Mouse (Mus musculus) left cerebral cortex, postnatal 4 days (tissue): ENCODE results near the gene Vipr2. TPM values are rescaled to one million over a fixed set of nuclear protein-coding genes. Genes with fewer than 3 reads are reported as not detected.

Source experiments
- DNase-seq: peaks from one replicate; pipeline ENCODE4 v3.0.0-alpha.2; 2022
- intact Hi-C: fragments of 180-260 bp; cut with DNase I; formaldehyde crosslinking; loops from one replicate; pipeline ENCODE4 v1.15.1; 2025
- total RNA-seq, 2 experiments: library from RNA; stranded (reverse); gene quantifications; 2 replicates each; pipeline ENCODE4 v1.2.3; 2021

The Vipr2 gene
- total RNA-seq, 2 experiments from 2014 or later: 2.3 to 2.8 TPM

DNA sequence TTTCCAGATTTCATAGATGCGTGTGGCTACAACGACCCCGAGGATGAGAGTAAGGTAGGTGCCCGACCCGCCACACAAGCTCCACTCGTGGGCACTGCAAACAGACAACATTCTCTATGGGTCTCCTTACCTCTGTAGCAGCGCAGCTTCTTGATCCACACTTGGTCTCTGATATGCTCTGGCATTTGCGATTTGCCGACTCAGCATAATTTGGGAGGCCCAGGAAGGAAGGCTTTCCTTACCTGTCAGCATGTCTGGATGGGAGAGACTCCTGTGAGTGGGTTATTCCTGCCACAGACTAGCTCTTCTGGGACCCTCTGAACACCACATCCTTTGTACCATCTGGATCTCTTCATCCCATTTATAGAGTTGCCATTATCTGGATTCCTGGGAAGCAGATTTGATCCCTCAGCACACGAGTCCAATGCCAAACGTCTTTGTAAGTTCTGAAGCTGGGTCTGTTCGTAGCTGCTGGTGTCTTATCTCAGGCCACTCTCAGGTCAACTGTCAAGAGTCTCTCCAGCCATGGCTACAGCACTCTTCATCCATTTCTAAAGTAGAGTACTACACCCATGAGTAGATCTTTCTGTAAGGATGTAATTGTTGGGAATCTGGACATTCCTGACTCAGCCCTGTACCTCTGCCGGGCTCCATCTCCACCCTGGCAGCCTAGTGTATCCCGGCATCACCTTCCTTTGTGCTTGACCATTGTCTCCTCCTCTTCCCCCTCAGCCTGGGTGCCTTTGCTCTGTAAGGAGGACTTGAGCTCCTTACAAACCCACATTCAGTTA lies 17.4 kb downstream of the Vipr2 start:
- intact Hi-C loops: no loop called here
- DNase-seq: no peak

DNA sequence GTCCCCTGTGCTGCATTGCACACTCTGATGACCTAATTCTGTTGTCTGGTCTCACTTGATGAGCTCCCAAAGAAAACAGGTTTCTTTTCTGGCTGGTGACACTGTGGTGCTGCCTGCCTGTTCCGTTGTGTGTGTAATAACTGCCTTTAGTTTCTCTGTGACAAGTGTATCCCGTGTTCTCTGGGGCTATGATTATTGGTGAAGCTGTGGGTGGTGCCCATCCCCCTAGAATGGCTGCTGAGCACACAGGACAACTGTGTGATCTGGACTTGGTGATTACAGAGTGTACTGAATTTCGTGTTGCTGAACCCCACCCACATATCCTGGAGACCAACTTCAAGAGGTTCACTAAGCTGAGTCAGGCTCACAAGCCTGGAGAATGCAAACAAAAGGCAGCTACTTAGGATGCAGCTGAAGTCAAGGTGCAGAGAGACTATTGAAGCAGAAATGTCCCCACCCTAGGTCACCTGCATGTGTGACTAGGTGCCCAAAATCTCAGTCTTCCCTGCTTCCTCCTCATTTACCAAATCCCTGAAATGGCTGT lies 18.9 kb downstream of the Vipr2 start:
- DNase-seq: no peak
- intact Hi-C loops: no loop called here

DNA sequence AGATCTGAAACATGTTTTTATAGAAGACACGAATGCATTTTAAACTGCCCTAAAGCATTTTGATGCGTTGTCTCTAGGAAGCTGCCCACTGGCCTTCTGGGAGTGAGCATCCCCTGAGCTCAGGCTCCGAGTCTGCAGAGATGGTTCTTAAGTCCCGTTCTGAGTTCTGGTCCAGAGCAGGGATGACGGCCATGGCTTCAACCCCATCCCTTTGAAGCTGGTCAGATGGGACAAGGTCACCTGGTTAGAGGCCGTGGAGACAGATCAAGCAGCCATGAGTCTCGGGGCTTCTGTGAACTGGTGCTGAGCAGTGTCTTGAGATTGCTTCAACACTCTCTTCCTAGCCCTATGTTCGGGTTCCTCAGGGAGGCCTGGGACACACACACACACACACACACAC lies 19.6 kb downstream of the Vipr2 start:
- no peak for DNase-seq
- intact Hi-C loops: no loop called here

DNA sequence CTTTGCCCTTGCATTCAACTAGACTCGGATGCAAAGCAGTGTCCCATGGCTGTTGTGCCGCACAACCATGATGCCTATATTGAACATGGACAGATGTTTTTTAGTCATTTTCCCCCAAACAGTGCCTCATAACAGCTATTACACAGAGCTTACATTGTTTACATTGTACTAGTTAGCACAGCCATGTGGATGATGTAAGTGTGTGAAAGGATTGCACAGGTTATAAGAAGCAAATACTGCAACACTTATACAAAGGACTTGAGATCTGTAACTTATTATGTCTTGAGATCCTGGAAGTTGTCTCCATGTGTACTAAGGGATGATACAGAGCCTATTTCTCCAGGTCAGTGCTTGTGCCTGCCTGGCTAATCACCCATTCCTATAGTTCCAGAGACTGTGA lies 24.4 kb downstream of the Vipr2 start:
- intact Hi-C loops: no loop called here
- no peak for DNase-seq

DNA sequence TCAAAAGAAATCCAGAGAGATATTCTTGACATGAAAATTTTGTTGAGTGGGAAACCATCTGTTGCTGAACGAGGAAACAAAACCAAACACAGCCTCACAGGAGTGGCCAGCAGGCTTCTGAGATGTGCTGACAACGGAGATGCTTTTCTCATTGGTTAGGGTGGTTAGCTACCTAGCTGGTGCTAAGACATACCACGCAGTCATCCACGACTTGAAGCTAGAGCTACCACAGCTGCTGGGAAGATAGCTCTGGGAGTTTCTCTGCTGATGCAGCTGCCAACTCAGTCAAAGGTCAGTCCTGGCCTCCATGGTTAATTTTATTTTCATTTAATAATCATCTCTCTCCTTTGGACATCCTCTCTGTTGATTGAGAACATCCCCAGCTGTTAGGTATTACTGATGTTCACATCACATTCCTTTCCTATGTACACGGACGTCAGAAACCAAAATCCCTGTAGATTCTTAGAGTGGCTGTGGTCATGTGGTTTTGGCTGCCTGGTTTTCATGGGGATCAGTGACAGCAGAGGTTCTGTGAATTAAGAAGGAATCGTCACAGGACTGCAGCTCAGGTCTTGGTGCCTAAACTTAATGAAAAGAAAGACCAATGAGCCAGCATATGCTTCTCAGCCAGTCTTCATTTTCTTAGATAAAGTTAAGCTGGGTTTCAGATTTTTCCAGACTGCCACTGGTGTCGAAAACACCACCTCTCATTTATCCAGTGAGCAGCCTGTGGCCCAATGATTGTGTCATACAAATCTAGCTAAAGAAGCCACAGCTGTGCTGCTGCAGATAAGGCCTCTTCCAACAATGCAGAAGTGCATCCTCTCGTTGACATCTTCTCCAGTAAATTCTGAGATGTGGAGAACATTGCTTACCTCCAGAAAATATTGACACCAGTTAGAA lies 32.2 kb downstream of the Vipr2 start:
- intact Hi-C loops: no loop called here
- DNase-seq: no peak

DNA sequence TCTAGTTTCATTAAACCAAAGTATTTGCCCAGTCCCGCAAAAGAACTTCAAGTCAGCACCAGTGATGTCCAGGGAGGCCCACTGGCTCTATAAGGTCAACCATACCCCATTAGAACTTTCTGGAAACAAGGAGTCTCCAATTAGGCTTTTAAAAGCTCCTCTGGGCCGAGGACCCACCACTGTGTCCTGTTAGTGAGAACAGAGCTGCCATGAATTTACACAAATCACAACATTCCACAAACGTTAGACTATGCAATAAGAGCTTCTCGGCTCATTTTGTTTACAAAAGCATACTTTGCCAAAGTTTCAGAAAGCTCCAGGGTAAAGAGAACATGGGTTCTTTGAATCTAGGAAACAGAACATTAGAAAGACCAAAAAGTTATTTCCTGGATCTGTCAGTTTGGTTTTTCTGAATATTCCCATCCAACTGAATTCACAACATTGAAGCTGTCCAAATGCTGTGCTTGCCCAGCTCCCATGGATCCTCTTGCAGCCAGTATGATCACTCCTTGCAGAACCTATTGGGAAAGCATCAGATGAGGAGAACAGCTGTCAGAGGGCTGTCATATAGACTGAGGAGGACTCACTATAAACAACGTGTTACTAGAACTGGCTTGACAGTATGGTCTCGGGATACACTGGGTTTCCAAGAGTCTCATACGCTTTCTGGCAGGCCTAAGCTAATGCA lies 33.6 kb downstream of the Vipr2 start:
- DNase-seq: no peak
- intact Hi-C loops: no loop called here

DNA sequence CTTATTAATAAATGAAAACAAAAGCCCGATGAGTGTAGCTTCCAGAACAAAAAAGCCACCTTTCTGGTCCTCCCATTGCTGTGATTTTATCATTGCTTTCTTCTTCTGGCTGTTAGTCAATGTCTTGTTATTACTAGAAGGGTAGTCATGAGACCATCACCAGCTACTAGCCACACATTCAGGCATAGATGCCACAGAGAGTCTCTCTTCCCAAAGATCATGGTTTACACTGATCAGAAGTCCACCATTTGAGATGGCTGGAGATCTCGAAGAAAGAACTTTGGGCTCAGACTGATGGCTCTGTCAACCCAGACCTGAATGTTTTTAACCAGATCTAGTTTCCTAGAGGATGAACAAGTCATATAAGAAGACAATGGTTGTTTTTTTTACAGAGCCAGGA lies 38.3 kb downstream of the Vipr2 start:
- intact Hi-C loops: no loop called here

DNA sequence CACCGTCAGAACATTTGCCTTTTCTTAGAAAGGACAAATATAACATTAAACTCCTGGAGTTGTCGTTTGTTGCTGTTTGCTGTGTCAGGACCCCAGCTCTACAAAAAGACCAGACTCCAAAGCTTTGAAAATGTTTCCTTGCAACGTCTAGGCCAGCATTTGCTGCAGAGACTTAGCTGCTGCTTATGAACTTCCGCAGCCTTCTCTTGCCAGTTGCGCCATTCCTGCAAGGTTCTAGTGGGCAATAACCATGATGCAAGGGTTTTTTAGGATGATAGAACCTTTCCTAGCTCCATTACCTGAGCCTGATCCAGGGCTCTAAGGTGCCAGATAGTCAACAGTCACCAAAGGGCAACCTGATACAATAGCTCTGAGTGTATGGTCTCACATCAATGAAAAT lies 38.9 kb downstream of the Vipr2 start:
- DNase-seq: no peak
- intact Hi-C loops: no loop called here

More for the DNA sequence above, 38.3 kb downstream of the Vipr2 start:
- no peak for DNase-seq

DNA sequence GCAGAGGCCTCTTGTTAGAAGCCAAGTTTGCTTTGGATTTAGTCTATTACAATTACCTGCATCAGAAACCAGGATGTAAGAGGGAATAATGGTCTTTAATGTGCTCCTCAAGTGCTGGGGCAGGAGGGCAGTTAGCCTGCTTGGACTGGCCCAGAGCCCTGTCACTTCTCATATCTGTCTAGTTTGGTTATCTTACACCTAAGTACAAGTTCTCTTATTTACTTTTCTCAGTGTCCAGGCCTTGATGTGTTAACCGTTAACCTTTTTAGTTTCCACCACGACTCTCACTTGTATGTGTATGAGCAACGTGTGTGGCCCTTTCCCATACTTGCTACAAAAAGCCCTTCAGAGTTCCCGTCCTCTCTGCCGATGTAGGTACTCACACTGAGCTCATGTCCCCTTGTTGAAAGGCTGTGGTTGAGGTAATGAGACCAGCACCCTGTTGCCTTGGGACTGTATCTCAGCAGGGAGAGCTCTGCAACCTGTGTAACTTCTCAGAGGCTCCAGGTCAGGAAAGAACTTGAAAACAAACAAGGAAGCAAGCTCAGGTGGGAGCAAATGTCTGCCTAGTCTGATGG lies 39.9 kb downstream of the Vipr2 start:
- no peak for DNase-seq
- intact Hi-C loops: no loop called here

DNA sequence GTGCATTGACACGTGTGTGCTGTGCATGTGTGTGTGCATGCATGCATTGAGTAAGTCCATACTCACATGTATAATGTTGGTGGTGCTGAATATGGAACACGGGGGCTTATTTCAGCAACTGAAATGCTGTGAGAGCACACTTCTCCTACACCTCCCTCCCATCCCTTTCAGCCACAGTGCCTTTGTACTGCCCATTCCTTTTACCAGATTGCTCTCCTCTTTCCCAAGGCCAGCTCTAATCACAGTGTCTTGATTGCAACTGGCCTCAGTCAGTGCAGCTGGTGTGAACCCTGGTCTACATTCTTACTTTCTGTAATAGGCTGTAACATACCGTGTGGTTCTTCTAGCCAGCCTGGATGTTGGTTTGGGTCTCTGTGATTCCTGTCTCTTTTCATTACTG lies 41.5 kb downstream of the Vipr2 start:
- intact Hi-C loops: no loop called here
- DNase-seq: no peak

DNA sequence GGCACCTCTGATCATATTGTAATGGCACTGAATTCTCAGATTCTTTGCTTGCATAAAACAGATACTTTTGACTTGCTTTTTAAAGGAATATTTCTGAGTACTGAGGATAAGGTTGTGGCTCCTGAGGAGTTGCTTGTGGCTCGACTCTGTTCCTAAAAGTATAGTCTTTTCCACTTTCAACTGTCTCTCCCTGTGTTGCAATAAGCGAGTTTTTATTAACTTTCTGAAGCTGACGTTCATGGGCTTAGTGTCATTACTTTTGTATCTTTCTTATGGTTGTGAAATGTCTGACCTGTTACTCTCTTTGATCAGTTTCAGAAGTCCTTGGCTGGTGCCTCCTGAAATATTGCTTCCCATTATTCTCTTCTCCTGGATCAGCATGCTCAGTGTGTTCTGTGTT lies 46.3 kb downstream of the Vipr2 start:
- intact Hi-C loops: no loop called here
- no peak for DNase-seq

DNA sequence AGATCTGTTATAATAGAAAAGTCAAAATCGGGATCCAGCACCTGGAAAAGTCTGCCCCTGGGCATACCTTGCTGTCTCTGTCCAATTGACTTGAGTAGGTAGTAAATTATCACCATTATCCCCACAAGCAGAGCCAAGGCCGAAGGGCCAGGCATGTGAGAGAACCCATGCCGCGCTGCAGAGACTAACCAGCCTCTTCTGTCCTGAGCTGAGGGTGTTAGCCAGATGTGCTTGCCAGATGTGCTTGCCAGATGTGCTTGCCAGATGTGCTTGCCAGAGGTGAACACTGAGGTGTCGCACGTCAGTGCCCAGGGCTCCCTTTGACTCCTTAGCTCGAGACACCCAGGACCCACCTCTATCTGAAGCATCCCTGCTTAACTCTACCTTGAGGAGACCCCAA lies 53.4 kb downstream of the Vipr2 start:
- intact Hi-C loops: no loop called here
- no peak for DNase-seq

DNA sequence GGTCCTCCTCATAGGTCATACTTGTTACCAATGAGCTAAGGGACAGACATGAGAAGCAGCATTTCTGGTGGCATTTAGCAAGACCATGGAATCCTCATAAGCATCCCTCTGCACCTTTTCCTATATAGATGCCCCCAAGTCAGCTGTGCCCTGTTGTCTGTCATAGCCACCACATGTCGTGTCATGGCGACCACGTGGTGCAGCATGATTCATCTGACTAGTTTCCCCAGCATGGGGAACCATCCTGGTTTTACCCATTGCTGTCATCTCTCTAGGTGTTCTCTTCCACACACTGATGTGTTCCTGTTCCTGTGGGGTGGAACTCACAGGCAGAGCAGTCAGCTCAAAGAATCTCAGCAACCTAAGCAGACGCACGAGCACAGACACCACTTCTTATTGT lies 55.4 kb downstream of the Vipr2 start:
- DNase-seq: no peak
- intact Hi-C loops: no loop called here

DNA sequence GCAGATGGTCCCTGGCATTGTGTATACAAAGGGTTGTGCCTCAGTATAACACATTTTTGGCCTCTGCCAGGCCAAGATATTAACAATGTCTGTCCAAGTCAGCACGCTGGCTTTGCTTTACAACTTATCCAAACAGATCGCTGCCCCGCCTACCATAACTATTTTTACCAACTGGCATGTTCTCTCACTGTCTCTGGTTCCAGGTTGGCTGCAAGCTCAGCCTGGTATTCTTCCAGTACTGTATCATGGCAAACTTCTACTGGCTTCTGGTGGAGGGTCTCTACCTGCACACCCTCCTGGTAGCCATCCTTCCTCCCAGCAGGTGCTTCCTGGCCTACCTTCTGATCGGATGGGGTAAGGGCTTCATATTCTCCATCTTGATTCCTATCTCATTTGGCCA lies 58.4 kb downstream of the Vipr2 start:
- intact Hi-C loops: no loop called here
- DNase-seq: no peak

DNA sequence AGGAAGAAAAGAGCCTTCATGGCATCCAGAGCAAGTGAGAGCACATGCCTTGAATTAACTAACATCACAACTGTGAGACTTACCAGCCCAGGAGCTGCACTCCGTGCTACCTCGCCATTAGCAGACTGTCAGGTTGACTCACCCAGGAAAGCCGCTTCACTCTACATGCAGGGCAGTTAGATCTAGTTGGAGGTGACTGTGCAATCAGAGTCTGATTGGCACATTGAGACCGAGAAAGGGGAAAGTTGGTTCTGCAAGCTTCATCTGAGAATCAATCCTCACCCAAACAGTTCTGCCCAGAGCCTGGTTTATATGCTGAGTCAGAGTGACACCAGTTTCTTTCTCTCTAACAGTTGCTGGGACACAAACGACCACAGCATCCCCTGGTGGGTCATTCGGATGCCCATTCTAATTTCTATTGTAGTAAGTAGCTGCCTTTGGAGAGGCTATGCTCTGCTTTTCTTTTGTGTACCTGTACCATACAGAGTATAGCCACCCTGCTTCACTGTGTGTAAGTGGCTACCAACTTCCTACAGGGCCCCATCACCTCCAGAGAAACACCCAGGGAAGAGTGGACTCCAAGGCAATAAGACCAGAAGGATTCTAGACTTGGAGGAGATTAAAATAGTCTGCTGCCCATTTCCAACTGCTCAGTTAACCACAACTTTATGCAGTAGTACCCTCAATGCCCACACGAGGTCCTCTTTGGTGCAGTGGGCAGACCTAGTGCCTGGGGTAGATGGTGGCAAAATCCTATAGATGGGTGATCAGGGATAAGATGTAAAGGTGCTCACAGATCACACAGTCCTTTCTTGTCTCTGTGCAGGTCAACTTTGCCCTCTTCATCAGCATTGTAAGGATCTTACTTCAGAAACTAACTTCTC lies 61.0 kb downstream of the Vipr2 start:
- intact Hi-C loops: no loop called here
- no peak for DNase-seq

DNA sequence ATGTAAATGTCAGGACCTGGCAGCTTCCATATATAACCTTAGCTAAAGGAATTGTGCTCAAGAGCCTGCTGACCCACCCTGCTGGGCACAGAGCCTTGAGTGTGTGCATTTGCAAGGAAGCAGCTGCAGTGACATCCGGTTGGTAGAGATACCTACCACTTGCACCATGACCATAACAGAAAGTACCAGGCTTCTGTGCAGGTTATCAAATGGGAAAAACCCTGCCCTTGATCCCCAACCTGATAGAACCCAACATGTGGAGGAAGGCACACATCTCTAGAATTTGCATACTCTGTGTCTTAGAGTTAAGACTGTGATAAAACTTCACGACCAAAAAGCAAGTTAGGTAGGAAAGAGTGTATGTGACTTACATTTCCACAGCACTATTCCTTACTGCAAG lies 63.1 kb downstream of the Vipr2 start:
- intact Hi-C loops: no loop called here
- no peak for DNase-seq

DNA sequence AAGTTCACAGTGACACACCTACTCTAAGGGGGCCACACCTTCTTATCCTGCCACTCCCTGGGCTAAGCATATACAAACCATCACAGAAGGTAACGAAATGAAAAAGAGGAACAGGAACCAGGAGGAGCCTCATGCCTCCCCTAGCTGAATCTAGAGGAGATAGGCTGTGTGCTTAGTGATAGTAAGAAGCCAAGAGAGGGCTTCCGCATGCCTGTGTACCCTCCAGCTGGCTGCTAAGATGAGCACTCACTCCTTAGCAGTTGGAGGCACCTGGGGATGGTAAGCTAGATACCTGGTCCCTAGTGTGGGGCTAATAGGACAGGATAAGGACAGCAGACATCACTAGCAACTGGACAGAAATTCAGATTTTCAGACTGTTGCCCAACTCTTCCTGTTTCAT lies 64.3 kb downstream of the Vipr2 start:
- no peak for DNase-seq
- intact Hi-C loops: no loop called here

DNA sequence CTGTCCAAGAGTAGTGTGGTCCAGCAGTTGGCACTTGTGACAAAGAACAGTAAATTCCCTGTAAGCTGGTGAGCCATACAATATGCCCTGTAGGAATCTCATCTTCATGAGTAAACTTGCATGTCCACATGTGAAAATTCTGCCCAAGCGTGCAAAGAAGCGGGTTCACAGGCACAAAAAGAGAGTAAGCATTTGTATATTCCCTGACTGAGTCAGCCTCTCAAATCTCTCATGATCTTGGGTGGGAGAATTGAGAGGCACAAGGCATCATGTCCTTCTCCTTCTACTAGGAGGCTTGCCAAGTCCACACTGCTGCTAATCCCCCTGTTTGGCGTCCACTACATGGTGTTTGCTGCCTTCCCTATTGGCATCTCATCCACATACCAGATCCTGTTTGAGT lies 64.9 kb downstream of the Vipr2 start:
- intact Hi-C loops: no loop called here
- DNase-seq: no peak

DNA sequence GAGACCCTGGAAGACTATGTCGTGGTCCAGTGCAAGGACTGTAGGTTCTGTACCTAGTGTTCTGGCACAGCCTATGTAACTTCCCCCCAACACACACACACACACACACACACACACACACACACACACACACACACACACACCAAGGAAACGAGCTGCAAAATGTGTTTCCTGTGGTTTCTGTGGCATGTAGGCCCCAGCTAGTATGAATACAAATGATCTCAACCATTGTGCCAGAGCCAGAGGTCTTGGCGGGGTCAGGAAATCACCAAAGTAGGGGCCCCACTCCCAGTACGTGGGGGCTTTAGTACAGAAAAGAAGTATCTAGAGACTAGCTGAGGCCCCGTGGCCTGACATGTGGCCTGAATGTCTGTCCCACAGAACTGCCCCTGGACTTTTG lies 67.7 kb downstream of the Vipr2 start:
- DNase-seq: no peak
- intact Hi-C loops: no loop called here

DNA sequence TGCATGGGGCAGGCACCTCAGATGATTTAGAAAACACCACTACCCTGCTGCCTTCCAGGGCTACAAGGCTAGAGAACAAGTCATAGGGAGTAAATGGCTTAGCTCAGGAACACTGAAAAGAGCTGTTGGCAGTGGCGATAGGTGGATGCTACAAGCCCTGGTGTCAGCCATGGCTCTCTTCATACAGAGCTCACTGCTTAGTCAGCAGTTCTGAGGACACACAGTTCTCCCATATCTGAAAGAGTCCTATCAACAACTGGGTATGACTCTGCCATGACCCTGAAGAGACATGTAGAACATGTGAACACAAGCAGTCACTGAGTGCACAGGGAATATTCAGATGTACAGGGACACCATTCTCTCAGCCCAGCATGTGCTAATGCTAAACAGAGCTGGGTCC lies 68.2 kb downstream of the Vipr2 start:
- DNase-seq: no peak
- intact Hi-C loops: no loop called here
